Mouse (Mus musculus): ENCODE measurements around the gene Fktn.

DNA sequence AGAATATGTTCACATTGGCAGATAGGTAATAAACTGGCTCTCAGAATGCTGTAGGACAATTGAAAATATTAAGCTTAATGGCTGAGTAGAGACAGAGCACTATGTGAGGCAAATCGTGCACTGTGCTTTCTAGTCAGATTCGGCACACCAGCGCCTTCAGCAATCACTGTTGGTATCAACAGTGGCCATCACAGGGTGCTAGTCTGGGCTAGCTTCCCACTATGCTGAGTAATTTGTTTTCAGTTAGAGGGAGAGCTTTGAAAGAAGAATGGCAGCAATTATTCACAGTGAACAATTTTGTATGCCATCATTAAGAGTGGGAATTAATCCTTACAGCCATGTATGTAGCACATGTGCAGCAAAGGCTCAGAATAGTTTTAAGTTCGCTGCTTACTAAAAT lies 8.7 kb downstream of the Fktn start:
- TF ChIP-seq EP300 (optimal IDR thresholded peaks at IDR 0.05) (no peak), CTCF (IDR thresholded peaks at IDR 0.05; ENCODE audit: low read depth) (no peak)
